Mouse (Mus musculus) heart, postnatal 4 days (tissue): ENCODE data around the gene Stxbp6. TPM values are rescaled to one million over a fixed set of nuclear protein-coding genes. Genes with fewer than 3 reads are reported as not detected.
"Not testable (repeated sequence)": the region's sequence is repeated elsewhere in the genome, so short reads cannot be mapped to it uniquely, and the experiment has no call there.

Experiments
- DNase-seq: peaks from one replicate; pipeline ENCODE4 v3.0.0; 2021
- total RNA-seq, 2 experiments: library from RNA; stranded (reverse); gene quantifications; 2 replicates each; pipeline ENCODE4 v1.2.3; 2021

The Stxbp6 gene
- total RNA-seq, 2 experiments from 2014 or later = 12.2 to 15.5 TPM

DNA sequence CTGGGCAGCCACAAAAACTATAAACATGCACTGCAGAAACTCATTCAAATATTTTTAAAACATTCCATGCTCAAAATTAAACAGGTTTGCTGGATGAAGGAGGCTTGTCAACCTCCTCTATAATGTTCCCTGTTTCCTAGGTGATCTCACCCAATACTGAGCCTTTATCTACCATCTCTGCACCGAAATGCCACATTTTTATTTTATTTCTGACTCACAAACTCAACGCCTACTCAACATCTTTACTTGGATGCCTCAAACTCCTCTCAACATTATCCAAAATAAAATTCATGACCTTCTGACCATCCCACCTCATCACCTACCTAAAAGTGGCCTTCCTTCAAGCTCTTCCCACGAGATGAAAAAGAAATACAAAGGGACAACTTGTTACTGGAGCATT lies 18.1 kb downstream of the Stxbp6 start:
- no peak for DNase-seq

DNA sequence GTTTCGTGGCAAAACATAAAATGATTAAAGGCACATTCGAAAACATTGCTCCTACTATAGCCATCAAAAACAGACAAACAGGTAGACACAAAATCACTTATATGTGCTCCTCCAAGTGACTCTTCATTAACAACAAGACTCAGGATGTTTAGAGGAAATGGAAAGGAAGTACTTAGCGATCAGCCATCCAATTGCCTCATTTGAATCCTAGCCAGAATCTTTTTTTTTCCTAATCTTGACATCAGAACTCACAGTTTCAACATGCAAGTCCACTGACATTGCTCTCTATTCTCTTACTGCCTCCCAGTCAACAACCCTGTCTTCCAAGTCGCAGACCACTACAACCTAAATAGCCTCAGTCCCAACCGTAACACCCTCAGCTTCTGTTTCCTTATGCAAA lies 21.2 kb downstream of the Stxbp6 start:
- DNase-seq = no peak

DNA sequence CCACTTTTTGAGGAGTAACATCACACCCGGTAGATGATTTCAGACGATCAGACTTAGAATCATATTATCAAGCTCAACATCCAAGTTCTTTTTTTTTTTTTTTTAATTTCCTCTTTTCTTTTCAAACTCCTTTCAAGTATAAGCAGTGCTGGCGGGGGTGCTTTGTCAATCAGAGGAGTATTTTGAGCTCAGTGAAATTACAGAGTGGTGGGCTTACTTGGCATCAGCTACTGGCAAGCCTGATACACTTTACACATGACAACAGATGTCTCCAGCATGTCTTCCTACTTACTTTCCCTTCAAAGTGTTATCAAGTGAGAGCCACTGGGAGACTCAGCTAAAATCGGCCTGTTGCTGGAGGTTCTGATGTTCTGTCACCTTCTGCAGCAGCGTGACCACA lies 21.6 kb downstream of the Stxbp6 start:
- no peak for DNase-seq

DNA sequence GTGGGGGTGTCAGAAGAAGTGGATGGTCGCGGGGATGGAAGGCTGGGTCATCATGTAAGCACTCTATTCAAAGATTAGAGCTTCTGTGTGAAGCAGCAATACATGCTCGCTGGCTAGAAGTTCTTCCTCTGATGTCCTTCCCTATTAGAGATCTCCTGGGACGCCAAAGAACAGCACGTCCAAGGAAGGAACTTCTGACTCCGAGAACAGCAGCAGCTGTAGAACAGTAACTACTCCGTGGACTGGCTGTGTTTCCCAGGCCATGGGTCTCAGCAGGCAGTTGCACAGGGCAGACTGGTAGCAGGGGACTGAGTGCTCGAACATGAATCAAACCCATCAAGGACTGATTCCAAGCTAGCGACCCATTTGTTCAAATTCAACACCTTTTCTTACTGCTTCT lies 24.6 kb downstream of the Stxbp6 start:
- peak; percentile 26 for DNase-seq

DNA sequence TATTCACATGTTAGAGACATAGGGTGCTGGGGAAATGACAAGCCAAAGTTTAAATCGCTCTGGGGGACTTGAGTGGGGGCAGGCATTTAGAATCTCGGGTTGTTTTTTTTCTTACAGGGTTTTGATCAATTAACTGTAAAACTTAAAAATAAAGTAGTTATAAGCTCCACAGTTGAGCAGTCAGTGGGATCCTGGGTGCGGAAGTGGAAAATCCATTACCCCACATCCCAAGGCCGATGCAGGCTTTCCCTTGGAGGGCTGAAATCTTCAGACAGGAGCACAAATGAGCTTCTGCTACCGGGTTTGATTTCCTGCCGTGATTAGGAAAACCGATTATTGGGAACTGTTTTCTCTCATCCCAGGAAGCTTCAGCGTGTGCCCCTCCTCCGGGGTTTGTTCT lies 26.8 kb downstream of the Stxbp6 start:
- not testable (repeated sequence) for DNase-seq

DNA sequence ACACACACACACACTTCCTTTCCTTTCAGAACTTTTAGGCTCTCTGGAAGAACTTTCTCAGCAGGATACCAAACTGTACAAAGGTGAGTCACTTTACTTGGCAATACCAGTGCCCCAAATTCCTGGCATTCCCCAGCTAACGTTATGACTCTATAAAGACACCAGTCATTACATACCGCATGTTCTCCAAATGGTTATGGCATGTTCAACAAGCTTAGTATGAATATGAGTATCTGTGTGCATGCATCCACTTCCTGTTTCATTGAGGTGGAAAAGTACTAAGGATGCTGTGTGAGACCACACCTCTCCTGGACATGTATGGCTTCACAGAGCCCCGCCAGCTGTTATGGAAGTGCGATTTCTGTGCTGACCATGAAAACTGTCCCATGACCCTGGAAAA lies 27.3 kb downstream of the Stxbp6 start:
- DNase-seq = no peak

DNA sequence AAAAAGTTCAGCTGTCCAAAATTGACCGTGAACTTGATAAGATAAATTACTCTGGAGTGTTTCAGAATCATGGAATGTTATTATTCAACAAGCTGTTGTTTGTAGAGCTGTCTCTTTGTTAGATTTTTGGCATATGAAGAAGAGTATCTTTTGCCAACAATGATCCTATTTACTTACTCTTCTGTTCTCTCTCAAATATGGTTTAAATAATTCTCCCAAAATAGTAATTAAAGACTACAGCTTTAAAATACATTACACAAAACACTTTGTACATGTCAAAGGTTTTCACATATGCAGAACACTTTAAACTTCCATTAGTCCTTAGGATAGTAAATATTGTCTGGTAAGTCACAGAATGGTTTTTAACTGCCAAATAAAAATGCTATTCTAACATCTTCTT lies 29.9 kb downstream of the Stxbp6 start:
- no peak for DNase-seq

DNA sequence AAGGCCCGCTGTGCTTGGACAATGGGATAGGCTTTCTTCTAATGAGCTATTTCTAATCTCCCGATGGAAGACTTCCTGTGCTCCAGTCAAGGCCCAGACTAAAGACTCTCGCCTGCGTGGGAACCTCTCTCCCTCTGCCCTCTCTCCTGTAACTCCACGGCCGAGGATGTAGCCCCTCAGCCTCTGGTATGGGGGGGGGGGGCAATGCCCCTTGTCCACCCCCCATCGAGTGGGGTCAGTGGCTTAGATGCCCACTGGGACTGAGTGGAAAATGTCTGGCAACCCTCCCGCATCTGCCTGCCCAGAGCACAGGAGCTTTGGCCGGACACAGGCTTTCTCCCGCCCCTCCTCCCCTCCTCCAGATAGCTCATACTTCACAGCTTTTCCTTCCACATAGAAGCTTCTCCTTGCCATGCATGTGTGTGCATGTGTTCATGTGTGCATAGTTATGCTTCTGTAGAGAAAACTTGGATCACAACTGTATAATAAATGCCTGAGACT lies 31.9 kb downstream of the Stxbp6 start:
- DNase-seq = peak; percentile 43

DNA sequence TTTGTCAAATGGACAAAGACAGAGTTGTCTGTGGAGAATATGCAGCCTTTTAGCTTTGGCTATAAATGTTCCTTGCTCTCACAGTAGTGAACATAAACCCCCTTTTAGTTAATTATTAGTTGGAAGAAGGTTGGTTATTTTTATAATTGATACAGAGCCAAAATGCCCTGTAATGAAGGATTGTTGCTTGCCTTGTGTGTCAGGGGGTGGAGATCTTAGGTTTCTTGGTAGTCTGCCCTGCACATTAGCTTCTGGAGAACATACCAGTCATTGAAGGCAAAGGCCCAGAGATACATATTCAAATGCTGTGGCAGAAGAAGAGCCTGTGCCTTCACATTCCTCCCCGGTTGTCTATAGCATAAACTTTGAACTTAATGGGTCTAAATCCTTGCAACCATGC lies 37.0 kb downstream of the Stxbp6 start:
- DNase-seq = no peak

DNA sequence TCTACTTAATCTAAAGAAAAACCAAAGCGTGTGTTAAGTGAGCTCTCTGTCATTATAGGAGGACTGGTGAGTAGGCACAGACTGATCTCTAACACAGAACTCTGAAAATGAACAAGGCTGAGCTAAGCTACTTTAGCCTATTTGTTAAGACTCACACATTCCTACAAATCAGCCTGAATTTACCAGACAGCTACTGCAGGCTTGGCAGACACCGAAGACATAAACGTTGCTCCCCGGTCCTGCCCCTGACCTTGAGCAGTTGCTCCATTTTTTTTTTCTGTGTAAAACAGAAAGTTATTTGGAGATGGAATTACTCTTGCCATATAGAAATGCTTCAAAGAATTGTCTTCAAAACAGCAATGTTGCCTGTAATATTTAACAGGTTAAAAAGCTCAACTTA lies 37.4 kb downstream of the Stxbp6 start:
- no peak for DNase-seq

DNA sequence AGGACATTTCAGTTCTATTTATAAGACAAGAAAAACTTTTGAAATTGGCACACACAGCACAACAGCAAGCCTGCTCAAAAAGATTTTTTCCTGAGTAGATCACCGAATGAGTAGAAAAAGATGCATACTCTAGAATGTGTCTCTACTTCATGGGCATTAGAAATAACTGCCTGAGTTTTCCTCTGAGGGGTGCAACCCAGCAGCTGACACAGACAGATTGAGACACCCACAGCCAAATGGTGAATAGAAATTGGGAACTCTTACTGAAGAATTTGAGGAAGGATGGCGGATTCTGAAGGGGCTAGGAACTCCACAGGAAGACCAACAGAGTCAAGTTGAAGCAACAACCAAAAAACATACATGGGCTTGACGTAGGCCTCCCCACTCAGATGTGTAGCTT lies 43.8 kb downstream of the Stxbp6 start:
- DNase-seq = no peak

DNA sequence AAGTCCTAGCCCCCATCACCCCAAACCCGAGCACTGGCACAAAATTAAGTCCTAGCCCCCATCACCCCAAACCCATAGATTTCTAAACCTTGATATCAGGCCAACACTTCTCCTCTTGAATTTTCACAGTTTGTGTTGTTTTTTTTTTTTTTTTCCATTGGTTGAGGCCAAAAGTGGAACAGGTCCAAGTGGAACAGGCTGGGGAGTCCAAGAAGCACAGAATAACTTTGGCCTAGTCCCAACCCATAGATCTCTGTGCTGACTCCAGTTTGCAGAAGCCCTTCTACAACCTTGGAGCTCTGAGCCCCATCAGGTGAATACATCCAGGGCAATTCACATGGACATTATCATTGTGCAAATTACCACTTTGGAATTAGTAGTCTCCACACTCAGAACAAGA lies 48.2 kb downstream of the Stxbp6 start:
- no peak for DNase-seq

DNA sequence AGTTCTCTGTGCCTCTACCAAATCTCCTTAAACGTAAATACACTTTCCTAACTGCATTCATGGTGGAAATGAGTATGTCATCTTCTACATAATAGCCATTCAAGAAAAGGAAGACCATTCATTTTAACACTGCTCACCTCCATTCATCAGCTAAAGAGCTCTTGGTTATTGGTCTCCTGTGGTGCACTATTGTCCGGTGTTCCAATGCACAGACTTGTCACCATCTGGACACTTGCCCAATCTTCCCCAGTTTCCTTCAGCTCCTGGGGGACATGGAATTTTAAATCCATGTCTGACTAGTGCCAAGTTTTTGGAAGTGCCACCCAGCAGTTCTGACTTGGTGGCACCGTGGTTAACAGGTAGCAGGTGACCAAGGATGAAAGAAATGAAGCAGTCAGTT lies 54.5 kb downstream of the Stxbp6 start:
- no peak for DNase-seq

DNA sequence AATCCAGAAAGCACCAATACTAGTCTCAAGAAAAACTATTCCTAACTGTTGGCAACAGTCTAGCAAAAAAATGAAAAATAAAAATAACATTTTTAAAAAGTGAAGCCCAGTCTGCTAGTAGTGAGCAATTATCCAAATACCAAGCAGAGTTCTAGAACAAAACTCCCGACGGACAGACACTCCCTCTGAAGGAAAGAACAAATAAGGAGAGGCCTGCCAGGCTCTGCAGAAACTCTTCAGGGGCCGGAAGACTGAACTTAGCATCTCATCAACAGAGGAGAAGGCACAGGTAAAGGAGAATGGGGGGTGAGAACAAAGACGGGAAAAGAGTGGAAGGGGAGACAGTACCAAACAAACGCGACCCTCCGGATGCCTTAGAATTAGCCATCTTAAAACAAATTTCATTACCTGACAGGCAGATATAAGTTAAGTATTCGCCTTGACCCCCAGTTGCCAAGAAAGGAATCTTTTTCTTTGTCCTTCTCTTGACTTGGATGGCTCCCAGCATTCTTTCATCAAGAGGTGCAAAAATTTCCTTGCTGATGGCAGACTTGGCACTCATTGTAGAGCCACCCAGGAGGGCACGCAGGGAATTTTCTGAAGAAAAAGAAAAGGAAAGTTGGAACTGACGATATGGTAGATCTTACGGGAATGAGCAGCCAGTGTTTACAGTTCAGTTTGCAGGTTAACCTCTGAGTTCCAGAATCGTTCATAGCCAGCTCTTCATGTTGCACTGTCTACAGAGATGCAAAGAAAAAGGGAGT lies 55.3 kb downstream of the Stxbp6 start:
- DNase-seq = no peak

DNA sequence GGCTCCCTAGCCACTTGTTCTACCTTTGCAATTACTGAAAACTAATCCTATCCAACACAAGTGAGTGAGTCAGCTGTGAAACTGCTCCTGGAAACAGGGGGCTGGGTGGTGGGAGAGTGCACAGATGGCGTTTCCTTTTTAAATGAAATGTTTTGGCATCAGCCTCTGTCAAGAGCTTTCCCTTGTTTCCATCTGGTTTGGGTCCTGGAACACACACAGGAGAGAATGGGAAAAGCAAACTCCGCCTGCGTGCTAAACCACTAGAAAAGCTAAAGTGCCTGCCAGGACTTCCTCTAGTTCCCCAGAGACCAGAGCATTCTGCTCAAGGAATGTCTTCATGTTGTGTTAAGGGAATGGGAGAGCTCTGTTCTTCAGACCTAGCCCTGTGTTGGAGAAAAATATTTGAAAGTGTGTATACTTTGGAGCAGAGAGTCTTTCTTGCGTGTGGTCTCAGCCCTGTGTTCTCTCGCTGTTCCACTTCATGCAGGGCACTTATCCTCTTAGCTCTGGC lies 61.2 kb downstream of the Stxbp6 start:
- DNase-seq = peak; percentile 63

DNA sequence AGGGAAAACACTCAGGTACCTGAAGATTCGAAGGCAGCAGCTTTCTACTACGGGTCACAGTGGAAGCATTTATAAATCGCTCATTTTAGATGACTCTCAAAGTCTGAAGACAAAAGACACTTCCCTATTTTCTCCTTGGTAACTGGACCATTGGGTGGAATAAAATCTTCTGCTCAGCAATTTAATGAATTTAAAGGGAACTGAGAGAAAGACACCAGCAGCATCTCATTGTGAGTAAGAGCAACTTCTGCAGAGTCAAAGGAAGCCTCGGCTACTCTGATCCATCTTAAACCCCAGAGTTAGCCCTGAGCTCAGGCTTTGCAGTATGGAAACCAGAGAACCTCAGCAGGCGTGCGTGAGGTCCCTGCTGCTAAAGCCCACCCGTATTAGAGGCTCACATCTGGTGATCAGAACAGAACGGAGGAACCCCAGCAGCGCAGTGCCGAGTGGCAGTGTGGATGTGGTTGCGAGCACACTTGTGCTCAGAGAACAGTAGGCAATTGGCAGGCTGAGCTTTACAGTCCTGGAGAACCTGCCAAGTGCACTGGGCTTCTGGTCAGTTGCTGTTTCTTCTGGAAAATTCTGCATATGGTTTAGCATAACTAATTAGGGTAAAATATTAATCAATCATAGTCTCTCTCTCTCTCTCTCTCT lies 62.9 kb downstream of the Stxbp6 start:
- no peak for DNase-seq

DNA sequence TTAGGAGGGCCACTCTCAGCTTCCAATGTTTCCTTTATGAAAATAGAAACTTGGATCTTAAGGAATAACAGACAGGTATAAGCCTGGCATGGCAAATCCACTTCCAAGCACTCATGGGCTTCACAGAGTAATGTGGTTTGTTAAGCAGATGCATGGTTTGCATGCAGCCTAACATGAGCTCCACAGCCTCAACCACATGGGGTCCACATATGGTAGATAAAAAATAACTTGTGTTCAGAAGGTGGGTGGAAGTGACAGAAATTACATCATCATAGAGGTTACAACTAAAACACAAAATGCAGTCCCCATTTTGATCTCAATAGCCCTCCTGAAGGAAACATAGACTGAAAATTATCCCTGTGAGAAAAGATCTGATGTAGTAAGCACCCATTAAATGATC lies 63.5 kb downstream of the Stxbp6 start:
- DNase-seq = no peak

DNA sequence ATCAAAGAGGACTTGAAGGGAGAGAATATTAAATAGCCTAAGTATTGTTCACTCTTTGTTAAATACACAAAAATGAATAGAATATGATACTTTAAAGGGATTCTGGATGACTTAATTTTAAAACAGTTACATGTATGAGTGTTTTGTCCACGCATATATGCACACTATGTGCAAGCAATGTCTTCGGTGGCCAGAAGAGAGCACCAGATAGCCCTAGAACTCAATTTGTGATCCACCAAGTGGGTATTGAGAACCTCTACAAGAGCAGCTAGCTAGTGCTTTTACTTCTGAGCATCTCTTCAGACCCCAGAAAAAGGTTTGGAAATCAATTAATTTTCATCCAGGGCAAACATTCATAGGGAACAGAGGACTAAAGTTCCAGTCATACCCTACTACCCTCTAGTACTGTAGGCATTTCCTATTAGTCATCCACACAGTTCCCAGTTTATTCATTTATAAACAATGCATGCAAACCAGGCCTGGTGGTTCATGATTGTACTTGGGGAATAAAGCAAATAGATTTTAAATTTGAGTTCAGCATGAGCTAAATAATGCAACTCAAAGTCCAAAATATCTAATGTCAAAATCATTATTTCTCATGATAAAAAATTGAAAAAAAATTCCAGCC lies 64.4 kb downstream of the Stxbp6 start:
- no peak for DNase-seq

DNA sequence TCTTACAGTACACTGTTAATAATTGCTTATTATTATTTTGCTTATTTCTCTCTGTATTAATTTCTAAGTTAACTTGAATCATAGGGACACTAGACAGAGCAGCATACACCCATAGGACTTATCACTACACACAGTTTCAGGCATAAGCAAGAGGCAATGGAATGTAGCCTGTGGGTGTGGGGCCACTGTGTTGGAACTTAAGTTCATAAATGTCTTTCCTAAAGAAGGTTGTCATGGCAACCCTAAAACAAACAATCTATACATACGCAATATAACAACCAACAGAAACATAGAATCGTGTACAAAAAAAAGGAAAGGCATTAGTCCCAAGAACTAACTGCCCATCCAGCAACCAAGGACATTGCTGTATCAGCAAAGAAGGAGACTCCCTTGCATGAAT lies 67.9 kb downstream of the Stxbp6 start:
- DNase-seq = no peak

DNA sequence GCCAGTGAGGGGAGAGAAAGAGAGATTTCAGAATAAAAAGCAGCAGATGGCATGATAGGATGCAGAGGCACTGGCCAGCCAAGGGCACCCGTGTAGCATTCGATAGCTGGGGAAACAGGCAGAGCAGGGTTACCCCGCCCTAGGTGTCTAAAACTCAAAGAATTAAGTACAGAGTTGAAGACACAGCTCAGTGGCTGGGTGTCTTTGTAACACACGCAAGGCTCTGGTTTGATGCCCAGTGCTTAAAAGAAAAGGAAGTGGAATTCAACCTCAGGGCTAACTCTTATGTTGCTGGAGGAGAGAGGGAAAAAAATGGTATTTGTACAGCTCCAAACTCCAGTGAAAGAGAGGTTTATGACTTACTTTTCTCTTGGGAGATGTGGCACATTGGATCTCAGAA lies 68.5 kb downstream of the Stxbp6 start:
- DNase-seq = no peak

DNA sequence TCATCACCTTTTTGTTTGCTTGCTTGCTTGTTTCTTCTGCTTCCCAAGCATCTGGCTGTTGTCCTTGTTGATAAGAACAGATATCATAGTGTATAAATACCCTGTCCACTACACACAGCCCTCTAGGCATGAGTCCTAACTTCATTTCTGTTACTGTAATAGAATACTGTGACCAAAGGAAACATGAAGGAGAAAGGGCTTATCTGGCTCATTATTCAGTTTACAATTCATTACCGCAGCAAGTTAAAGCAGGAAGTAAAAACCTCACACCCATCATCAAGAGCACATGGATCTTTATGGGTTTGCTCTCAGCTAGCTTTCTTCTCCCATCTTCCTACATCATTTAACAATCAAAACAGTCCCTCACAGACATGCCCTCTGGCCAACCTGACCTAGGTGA lies 72.5 kb downstream of the Stxbp6 start:
- DNase-seq = no peak

DNA sequence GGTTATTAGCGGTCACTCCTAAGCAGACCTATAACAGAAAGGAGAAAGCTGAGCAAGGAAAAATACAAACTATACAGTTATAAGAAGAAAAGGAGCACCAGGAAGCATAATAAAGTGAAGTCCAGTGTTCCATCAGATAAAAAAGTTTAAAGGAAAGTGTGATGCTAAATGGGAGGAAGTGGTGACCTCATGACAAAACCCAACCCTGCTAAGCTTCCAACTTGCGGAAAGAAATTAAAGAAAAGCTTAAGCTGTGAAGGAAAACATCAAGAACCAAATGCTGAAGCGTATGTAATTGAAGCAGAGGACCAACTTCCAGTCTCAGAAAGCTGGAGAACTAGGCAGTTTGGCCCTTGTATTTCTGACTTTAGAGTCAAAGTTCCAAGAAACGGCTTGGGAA lies 77.1 kb downstream of the Stxbp6 start:
- DNase-seq = no peak

DNA sequence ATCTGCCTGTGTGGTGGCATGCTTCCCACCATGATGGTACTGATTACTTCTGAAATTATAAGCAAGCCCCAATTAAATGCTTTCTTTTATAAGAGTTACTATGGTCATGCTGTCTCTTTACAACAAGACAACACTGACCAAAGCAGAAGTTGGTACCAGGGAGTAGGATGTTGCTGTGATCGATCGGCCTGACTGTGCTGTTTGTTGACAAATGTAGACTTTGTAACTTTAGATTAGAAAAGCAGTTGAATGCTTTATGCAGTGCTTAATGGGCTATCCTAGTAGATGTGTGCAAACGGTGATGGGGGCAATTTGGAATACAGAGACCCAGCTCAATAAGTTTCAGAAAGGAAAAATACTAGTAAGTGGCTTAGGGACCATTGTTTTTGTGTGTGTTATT lies 77.6 kb downstream of the Stxbp6 start:
- DNase-seq = no peak

DNA sequence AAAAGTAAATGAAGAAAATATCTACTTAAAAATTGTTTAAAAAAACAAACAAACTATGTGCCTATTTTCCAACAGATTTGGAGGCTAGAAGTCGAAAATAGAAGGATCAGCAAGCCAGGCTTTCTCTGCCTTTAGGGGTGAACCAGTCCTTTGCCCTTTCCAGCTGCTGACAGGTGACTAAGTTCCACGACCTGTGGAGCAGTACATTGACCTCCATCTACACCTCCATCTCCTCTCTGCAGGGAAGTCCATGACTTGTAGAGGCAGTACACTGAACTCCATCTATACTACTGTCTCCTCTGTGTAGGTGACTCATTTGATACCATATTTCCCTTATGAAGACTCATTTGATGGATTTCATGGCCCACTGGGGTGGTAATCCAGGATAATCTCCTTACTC lies 78.2 kb downstream of the Stxbp6 start:
- DNase-seq = no peak
